In genomic region chr13:100251897-100252296, GRCm38 (mm10) we compare ENCODE assay signal across 1 mouse cellular context. TPM values are rescaled to one million over a fixed set of nuclear protein-coding genes. Genes with fewer than 3 reads are reported as not detected.
"Had no signal": no experiment of that assay in that cellular context is flagged by ENCODE, and none has a peak within 500 bp of the region (broad histone marks: within the 10 kb centered on the region; RNA-seq: fewer than 3 reads in every experiment).

No protein-coding gene starts in this region.

RNA-seq across cellular contexts. Expression of gene Naip5, which starts 5.8 kb away (rescaled TPM):
- polyA plus RNA-seq: limb, embryonic 12.5 days had no signal
